Mouse (Mus musculus) liver, embryonic 14.5 days (tissue): ENCODE data around the gene Slc9b2. TPM values are rescaled to one million over a fixed set of nuclear protein-coding genes. Genes with fewer than 3 reads are reported as not detected.

Experiments used
- ATAC-seq: fragments of 200-750 bp; cut with Nextera tagmentation; 2 replicates; pipeline ENCODE4 v1.8.0; 2017; ENCODE audit warnings: moderate number of reproducible peaks, mild to moderate bottlenecking, moderate library complexity; ENCODE audit not compliant: insufficient read depth
- DNase-seq, 3 experiments: peaks; one replicate each; pipeline ENCODE4 v3.0.0-alpha.2; 2012 to 2013; ENCODE audit warnings: low read depth in 3 of 3, low spot score in 3 of 3
- H3K27ac ChIP-seq: fragments of 300-500 bp; sonication (generic); 2 replicates; pipeline ENCODE4 v1.5.1; 2014; ENCODE audit warnings: moderate library complexity, mild to moderate bottlenecking, control low read depth, inconsistent platforms
- H3K27me3 ChIP-seq: fragments of 300-500 bp; sonication (generic); 2 replicates; pipeline ENCODE4 v1.6.1; 2014; ENCODE audit warnings: mild to moderate bottlenecking, low read length, moderate library complexity; ENCODE audit not compliant: control insufficient read depth, insufficient read depth
- H3K36me3 ChIP-seq: fragments of 300-500 bp; sonication (generic); replicated peaks from 2 replicates; pipeline ENCODE4 v1.6.1; 2014; ENCODE audit warnings: low read depth; ENCODE audit not compliant: control insufficient read depth, insufficient read depth
- H3K4me1 ChIP-seq, 2 experiments: fragments of 200-500 bp in 1 of 2; fragments of 300-500 bp in 1 of 2; sonication (generic) in 1 of 2; replicated peaks; 2 replicates each; pipeline ENCODE4 v1.6.1; 2012 to 2014; ENCODE audit warnings: antibody characterized with exemption in 1 of 2, inconsistent platforms in 1 of 2, low read length in 1 of 2; ENCODE audit not compliant: control insufficient read depth in 2 of 2, insufficient read depth in 2 of 2
- H3K4me2 ChIP-seq: fragments of 300-500 bp; sonication (generic); 2 replicates; pipeline ENCODE4 v1.6.1; 2014; ENCODE audit warnings: low read depth, mild to moderate bottlenecking, control low read depth, moderate library complexity
- H3K4me3 ChIP-seq, 2 experiments: fragments of 200-500 bp in 1 of 2; fragments of 300-500 bp in 1 of 2; sonication (generic) in 1 of 2; 2 replicates each; pipeline ENCODE4 v1.5.1; 2012 to 2014; ENCODE audit warnings: low read depth in 2 of 2, low read length in 2 of 2, mild to moderate bottlenecking in 2 of 2, control low read depth in 1 of 2, inconsistent platforms in 1 of 2, moderate library complexity in 1 of 2; ENCODE audit not compliant: insufficient read depth in 1 of 2
- H3K9ac ChIP-seq: fragments of 300-500 bp; sonication (generic); replicated peaks from 2 replicates; pipeline ENCODE4 v1.6.1; 2014; ENCODE audit warnings: mild to moderate bottlenecking, control low read depth, moderate library complexity
- H3K9me3 ChIP-seq: fragments of 300-500 bp; sonication (generic); 2 replicates; pipeline ENCODE4 v1.6.1; 2016; ENCODE audit warnings: low read length, mixed read lengths; ENCODE audit not compliant: control insufficient read depth
- CTCF ChIP-seq: IDR thresholded peaks from 2 replicates; pipeline ENCODE4 v1.5.1; 2016; ENCODE audit warnings: antibody characterized with exemption, low read depth, control low read depth
- EP300 ChIP-seq: IDR thresholded peaks from 2 replicates; pipeline ENCODE4 v1.6.1; 2016; ENCODE audit warnings: antibody characterized with exemption, low read depth
- WGBS: fragments of 180-500 bp; shearing (Covaris S2); extraction: QIAGEN DNeasy Blood & Tissue Kit; methylation state at CpG from one replicate; pipeline ENCODE4 v1.1.7; 2014; ENCODE audit not compliant: insufficient replicate concordance; 5-methylcytosine and 5-hydroxymethylcytosine counted together
- polyA plus RNA-seq, 2 experiments: library from polyadenylated mRNA; depleted of rRNA in 1 of 2; stranded (reverse) in 1 of 2; unstranded in 1 of 2; fragments of >200 nt; fragmentation: Nextera tagmentation in 1 of 2; extraction: Ambion mirVana in 1 of 2; gene quantifications; 2 replicates each; pipeline versions ENCODE4 v1.2.1 to v1.2.3; 2012 to 2014

Slc9b2 gene
- polyA plus RNA-seq, 2 experiments = 0.02 to 0.22 TPM

DNA sequence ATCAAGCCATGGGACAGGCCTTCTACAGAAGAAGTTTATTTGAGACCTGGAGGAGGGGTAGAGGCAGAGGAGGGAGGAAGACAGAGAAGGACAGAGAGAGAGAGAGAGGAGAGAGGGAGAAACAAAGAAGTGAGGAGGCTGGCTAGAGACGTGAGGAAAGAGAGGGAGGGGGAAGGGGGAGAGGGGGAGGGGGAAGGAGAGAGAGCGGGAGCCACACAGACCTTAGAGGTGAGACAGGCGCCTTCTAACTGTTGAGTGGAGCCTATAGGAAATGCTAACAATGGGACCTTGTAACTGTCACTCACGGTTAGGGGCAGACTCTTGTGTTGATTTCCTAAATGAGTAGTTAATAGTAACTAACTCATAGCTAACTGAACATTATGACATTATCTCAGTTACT lies 26.3 kb downstream of the Slc9b2 start:
- no peak for DNase-seq
- Histone ChIP-seq H3K4me1 (no peaks in the 10 kb centered on the region), H3K9ac (no peak overlapping the region), H3K27ac (no peak overlapping the region), H3K4me2 (no peak overlapping the region), H3K36me3 (no peaks in the 10 kb centered on the region), H3K9me3 (no peaks in the 10 kb centered on the region), H3K27me3 (no peaks in the 10 kb centered on the region), H3K4me3 (no peak overlapping the region)
- WGBS = 43% methylated on average over 4 of the region's 4 CpGs
- TF ChIP-seq CTCF = no peak
- no peak for TF ChIP-seq EP300
- ATAC-seq = no peak

DNA sequence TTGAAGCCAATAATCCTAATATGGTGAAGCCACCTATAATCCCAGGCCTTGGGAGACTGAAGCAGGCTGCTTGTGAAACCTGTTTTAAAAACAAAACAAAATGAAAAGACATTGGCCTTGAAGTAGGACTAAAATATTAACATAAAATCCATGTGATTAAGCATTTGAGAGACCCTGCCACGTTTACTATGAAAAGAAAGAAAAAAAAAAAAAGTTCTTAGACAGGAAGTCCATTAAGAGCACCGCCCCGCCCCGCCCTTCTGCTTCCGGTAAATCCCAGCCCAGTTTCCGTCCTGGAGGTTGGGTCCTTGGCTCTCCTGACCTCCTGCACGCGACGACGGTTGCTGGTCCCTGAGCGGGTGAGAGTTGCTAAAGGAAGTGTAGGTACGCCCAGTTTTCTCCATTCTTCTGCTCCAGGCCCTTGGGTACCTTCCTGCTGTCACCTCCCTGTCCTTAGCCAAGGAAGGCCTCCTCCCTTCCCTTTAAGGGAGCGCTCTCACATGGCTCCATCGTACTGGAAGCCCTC lies 40.3 kb downstream of the Slc9b2 start, which contains the start of gene Slc9b1:
TSS of gene Slc9b1 (plus strand) at position 291 of the 526 bp plus-strand sequence.
- Histone ChIP-seq H3K4me3 (no peak within 1 kb of the TSS), H3K9me3 (no peaks in the 10 kb centered on the region), H3K4me1 (no peaks in the 10 kb centered on the region), H3K36me3 (no peaks in the 10 kb centered on the region), H3K27ac (no peak within 1 kb of the TSS), H3K9ac (no peak within 1 kb of the TSS), H3K4me2 (no peak within 1 kb of the TSS), H3K27me3 (no peaks in the 10 kb centered on the region)
- DNase-seq (no peak), ATAC-seq (no peak)
- no peak for TF ChIP-seq CTCF
- TF ChIP-seq EP300 = no peak
- WGBS = 62% methylated on average over 14 of the region's 14 CpGs

DNA sequence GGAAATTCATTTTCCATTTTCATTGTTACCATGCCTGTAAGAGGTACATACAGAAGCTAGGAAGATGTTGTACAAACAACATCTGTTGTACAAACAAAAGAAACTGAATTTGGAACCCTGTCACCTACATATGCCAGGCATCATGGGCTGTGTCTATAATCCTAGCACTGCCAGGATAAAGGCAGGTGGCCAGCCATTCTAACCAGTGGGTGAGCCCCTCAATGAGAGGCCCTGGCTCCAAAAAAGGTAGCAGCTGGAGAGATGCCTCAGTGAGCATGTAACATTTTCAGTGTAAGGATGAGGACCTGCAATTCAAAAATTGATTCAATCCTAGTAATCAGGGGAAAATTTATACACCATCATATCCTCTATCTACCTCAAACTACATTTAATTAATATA lies 41.5 kb downstream of the Slc9b2 start:
- ATAC-seq = no peak
- TF ChIP-seq CTCF (no peak), EP300 (no peak)
- Histone ChIP-seq H3K4me2 (no peak overlapping the region), H3K27me3 (no peaks in the 10 kb centered on the region), H3K27ac (no peak overlapping the region), H3K4me1 (no peaks in the 10 kb centered on the region), H3K4me3 (no peak overlapping the region), H3K36me3 (no peaks in the 10 kb centered on the region), H3K9me3 (no peaks in the 10 kb centered on the region), H3K9ac (no peak overlapping the region)
- no peak for DNase-seq

DNA sequence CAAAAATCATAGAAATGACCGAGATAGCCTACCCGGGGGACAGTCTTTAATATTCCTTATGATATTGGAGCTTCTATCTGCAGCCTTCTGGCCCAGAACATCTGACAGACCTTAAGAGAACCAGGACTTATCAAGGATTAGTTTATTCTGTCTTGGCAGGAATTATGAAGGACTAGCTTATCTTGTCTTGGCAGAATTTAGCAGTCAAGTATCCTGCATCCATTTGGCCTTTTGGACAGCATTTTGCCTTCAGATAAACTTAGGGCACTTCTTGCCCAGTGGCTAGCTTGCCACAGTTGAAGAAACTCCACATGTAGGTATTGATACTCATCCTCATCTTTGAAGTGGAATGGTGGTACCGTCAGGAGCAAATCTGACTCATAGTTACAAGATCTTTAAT lies 44.4 kb downstream of the Slc9b2 start:
- TF ChIP-seq EP300 (no peak), CTCF (no peak)
- Histone ChIP-seq H3K9me3 (no peaks in the 10 kb centered on the region), H3K4me2 (no peak overlapping the region), H3K36me3 (no peaks in the 10 kb centered on the region), H3K4me1 (no peaks in the 10 kb centered on the region), H3K27ac (no peak overlapping the region), H3K9ac (no peak overlapping the region), H3K4me3 (no peak overlapping the region), H3K27me3 (no peaks in the 10 kb centered on the region)
- 64% methylated on average over 3 of the region's 3 CpGs for WGBS
- ATAC-seq (no peak), DNase-seq (no peak)

DNA sequence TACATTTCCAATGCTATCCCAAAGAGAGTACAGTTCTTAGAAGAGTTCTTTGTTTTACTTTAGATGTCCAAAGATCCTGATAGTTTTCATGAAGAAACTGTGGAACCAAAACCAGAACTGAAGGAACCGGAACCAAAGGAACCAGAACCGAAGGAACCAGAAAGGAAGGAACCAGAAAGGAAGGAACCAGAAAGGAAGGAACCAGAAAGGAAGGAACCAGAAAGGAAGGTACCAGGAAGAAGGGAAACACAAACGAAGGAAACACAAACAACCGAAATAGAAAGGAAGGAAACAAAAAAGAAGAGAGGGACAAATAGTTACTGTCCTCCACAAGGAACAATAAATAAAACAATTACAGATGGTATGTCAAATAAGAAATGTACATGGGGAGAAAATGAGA lies 49.9 kb downstream of the Slc9b2 start:
- no peaks in the 10 kb centered on the region for H3K4me1 ChIP-seq
- TF ChIP-seq CTCF = no peak
- no peak for TF ChIP-seq EP300
- no peak overlapping the region for H3K4me3 ChIP-seq
- H3K36me3 ChIP-seq = no peaks in the 10 kb centered on the region
- H3K9me3 ChIP-seq = no peaks in the 10 kb centered on the region
- DNase-seq (no peak), ATAC-seq (no peak)
- H3K27ac ChIP-seq = no peak overlapping the region
- H3K4me2 ChIP-seq = no peak overlapping the region
- H3K27me3 ChIP-seq = no peaks in the 10 kb centered on the region
- no peak overlapping the region for H3K9ac ChIP-seq
- 54% methylated on average over 4 of the region's 4 CpGs for WGBS
